Mouse (Mus musculus) erythroid progenitor cell, adult 5-6 weeks (primary cell): ENCODE measurements around the gene Podnl1. TPM values are rescaled to one million over a fixed set of nuclear protein-coding genes. Genes with fewer than 3 reads are reported as not detected.

Source experiments
- ATAC-seq: replicated peaks from 2 replicates; pipeline ENCODE4 v1.8.0; 2016; ENCODE audit warnings: moderate number of reproducible peaks, mild to moderate bottlenecking, moderate TSS enrichment, inconsistent platforms; ENCODE audit not compliant: poor library complexity, low FRiP score, severe bottlenecking
- total RNA-seq, 2 experiments: library from RNA; stranded (forward) in 1 of 2; stranded (reverse) in 1 of 2; fragments of 150-400 nt in 1 of 2; fragments of 186-747, 209-891 nt in 1 of 2; gene quantifications; 2 replicates each; pipeline versions ENCODE4 v1.2.3 to v1.2.4; 2015 to 2017; ENCODE audit warnings: low replicate concordance in 2 of 2

The Podnl1 gene
- total RNA-seq, 2 experiments from 2014 or later, result 1.1 TPM; not detected in 1

- no peak for ATAC-seq
Measured at GRCm38 (mm10) chr8:84122151-84122550, 3.6 kb upstream of the Podnl1 start.

- no peak for ATAC-seq
Measured at GRCm38 (mm10) chr8:84126742-84127141, 953 bp downstream of the Podnl1 start.

- no peak for ATAC-seq
Measured at GRCm38 (mm10) chr8:84127202-84127901, 1.6 kb downstream of the Podnl1 start.

GRCm38 (mm10) chr8:84128277-84128676, 2.5 kb downstream of the Podnl1 start:
- ATAC-seq, result no peak

- ATAC-seq, result no peak
Measured at GRCm38 (mm10) chr8:84130806-84131205, 5.0 kb downstream of the Podnl1 start.

GRCm38 (mm10) chr8:84132225-84132624, 6.4 kb downstream of the Podnl1 start:
- no peak for ATAC-seq

GRCm38 (mm10) chr8:84137848-84138247, 12.1 kb downstream of the Podnl1 start:
- ATAC-seq, result no peak

- ATAC-seq, result no peak
Measured at GRCm38 (mm10) chr8:84140838-84141237, 15.0 kb downstream of the Podnl1 start.

GRCm38 (mm10) chr8:84144636-84145245, 19.0 kb downstream of the Podnl1 start:
- ATAC-seq, result no peak

GRCm38 (mm10) chr8:84147324-84147766, 21.6 kb downstream of the Podnl1 start:
- ATAC-seq, result peak; percentile 39

GRCm38 (mm10) chr8:84147769-84148530, 22.2 kb downstream of the Podnl1 start, which contains the start of the genes Cc2d1a and 4930432K21Rik:
TSS of gene Cc2d1a (minus strand) at chr8:84147936.
TSS of gene 4930432K21Rik (plus strand) at chr8:84148025.
- peak; percentile 95 for ATAC-seq

- no peak for ATAC-seq
Measured at GRCm38 (mm10) chr8:84148531-84148850, 22.7 kb downstream of the Podnl1 start.

- no peak for ATAC-seq
Measured at GRCm38 (mm10) chr8:84149181-84149580, 23.4 kb downstream of the Podnl1 start.

GRCm38 (mm10) chr8:84157620-84158019, 31.8 kb downstream of the Podnl1 start:
- no peak for ATAC-seq

- ATAC-seq, result no peak
Measured at GRCm38 (mm10) chr8:84167696-84168095, 41.9 kb downstream of the Podnl1 start.

- no peak for ATAC-seq
Measured at GRCm38 (mm10) chr8:84170096-84170495, 44.3 kb downstream of the Podnl1 start.

- ATAC-seq, result 0 out of 2 replicates have a peak, but pooled peaks have one; percentile 45
Measured at GRCm38 (mm10) chr8:84173861-84174260, 48.1 kb downstream of the Podnl1 start.

- no peak for ATAC-seq
Measured at GRCm38 (mm10) chr8:84176560-84176959, 50.8 kb downstream of the Podnl1 start.

GRCm38 (mm10) chr8:84177405-84177804, 51.6 kb downstream of the Podnl1 start:
- ATAC-seq, result no peak

GRCm38 (mm10) chr8:84178592-84178991, 52.8 kb downstream of the Podnl1 start:
- ATAC-seq, result no peak

- ATAC-seq, result no peak
Measured at GRCm38 (mm10) chr8:84179946-84180345, 54.2 kb downstream of the Podnl1 start.
